Mouse (Mus musculus) forebrain, embryonic 16.5 days (tissue): Measurements from ENCODE around the gene Elk4. TPM values are rescaled to one million over a fixed set of nuclear protein-coding genes. Genes with fewer than 3 reads are reported as not detected.

Experiments
- ATAC-seq: fragments of 200-750 bp; cut with Nextera tagmentation; 2 replicates; pipeline ENCODE4 v1.8.0; 2017; ENCODE audit warnings: mild to moderate bottlenecking, moderate library complexity
- H3K27ac ChIP-seq: fragments of 300-500 bp; sonication (generic); 2 replicates; pipeline ENCODE4 v1.5.1; 2014; ENCODE audit warnings: low read length, control low read depth
- H3K27me3 ChIP-seq: fragments of 300-500 bp; sonication (generic); replicated peaks from 2 replicates; pipeline ENCODE4 v1.6.1; 2014; ENCODE audit warnings: low read length; ENCODE audit not compliant: control insufficient read depth, insufficient read depth
- H3K36me3 ChIP-seq: fragments of 300-500 bp; sonication (generic); 2 replicates; pipeline ENCODE4 v1.6.1; 2014; ENCODE audit not compliant: control insufficient read depth, insufficient read depth
- H3K4me1 ChIP-seq: fragments of 300-500 bp; sonication (generic); replicated peaks from 2 replicates; pipeline ENCODE4 v1.6.1; 2014; ENCODE audit warnings: low read length; ENCODE audit not compliant: control insufficient read depth, insufficient read depth
- H3K4me2 ChIP-seq: fragments of 300-500 bp; sonication (generic); 2 replicates; pipeline ENCODE4 v1.6.1; 2014; ENCODE audit warnings: mild to moderate bottlenecking, low read length, control low read depth
- H3K4me3 ChIP-seq: fragments of 300-500 bp; sonication (generic); replicated peaks from 2 replicates; pipeline ENCODE4 v1.5.1; 2014; ENCODE audit warnings: mild to moderate bottlenecking, low read length, control low read depth
- H3K9ac ChIP-seq: fragments of 300-500 bp; sonication (generic); replicated peaks from 2 replicates; pipeline ENCODE4 v1.6.1; 2014; ENCODE audit warnings: low read depth, low read length, control low read depth
- H3K9me3 ChIP-seq: fragments of 300-500 bp; sonication (generic); 2 replicates; pipeline ENCODE4 v1.6.1; 2016; ENCODE audit warnings: low read length; ENCODE audit not compliant: control insufficient read depth
- WGBS: fragments of 180-500 bp; shearing (Covaris S2); extraction: QIAGEN DNeasy Blood & Tissue Kit; methylation state at CpG from one replicate; pipeline ENCODE4 v1.1.7; 2014; 5-methylcytosine and 5-hydroxymethylcytosine counted together
- polyA plus RNA-seq: library from polyadenylated mRNA; unstranded; fragments of >200 nt; fragmentation: Nextera tagmentation; extraction: Ambion mirVana; gene quantifications from 2 replicates; pipeline ENCODE4 v1.2.1, GENCODE M21; 2015

Elk4 gene
- polyA plus RNA-seq, 1 experiment from 2014 or later = 12.5 TPM

GRCm38 (mm10) chr1:131968983-131969382 is 38.4 kb upstream of the Elk4 start:
- Histone ChIP-seq H3K9ac (no peak overlapping the region), H3K9me3 (no peaks in the 10 kb centered on the region), H3K4me3 (no peak overlapping the region), H3K27ac (no peak overlapping the region), H3K27me3 (no peaks in the 10 kb centered on the region), H3K36me3 (no peaks in the 10 kb centered on the region), H3K4me2 (no peak overlapping the region), H3K4me1 (peaks cover 21% of the 10 kb centered on the region)
- WGBS = 69% methylated on average over 6 of the region's 6 CpGs
- no peak for ATAC-seq

DNA sequence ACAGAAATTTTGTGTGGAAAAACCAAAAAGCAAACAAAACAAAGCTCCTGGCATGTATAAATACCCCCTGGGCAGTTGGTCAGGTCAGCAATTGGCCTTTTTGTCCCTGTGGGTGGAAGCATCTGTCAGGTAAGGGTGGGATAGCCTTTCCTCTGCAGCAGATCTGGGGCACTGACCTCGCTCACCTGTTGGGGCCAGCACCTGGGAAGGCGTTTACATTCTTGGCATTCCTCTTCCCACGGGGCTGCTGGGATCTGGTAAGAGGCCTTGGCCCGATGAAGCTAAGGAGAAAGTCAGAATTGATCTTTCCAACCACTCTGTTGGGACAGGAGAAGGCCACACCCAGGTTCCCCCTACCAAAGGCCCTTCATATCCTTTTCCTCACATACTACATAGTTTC is 37.6 kb upstream of the Elk4 start:
- no peaks in the 10 kb centered on the region for H3K27me3 ChIP-seq
- no peak for ATAC-seq
- no peak overlapping the region for H3K4me2 ChIP-seq
- H3K36me3 ChIP-seq = no peaks in the 10 kb centered on the region
- no peak overlapping the region for H3K9ac ChIP-seq
- peaks cover 20% of the 10 kb centered on the region for H3K4me1 ChIP-seq
- no peaks in the 10 kb centered on the region for H3K9me3 ChIP-seq
- WGBS = 47% methylated on average over 4 of the region's 4 CpGs
- H3K4me3 ChIP-seq = no peak overlapping the region
- no peak overlapping the region for H3K27ac ChIP-seq

DNA sequence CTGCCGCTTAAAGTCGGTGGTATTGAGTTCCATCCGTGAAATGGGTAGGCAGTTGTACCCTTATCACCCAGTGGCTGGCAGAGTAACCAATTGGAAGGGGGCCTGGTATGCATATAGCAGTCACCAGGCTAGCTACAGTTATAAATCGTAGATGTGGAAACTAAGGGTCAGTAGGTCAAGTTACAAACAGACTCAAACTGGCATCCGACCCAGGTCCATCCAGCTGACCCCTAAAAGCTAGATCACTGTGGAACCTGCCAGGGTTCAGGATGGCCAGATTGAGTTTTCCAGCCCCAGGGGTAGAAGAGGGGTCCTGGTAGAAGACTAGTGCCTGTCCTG is 37.1 kb upstream of the Elk4 start:
- no peak overlapping the region for H3K9ac ChIP-seq
- H3K36me3 ChIP-seq = no peaks in the 10 kb centered on the region
- no peaks in the 10 kb centered on the region for H3K27me3 ChIP-seq
- ATAC-seq = no peak
- H3K4me3 ChIP-seq = no peak overlapping the region
- no peak overlapping the region for H3K27ac ChIP-seq
- 42% methylated on average over 5 of the region's 5 CpGs for WGBS
- H3K4me1 ChIP-seq = peaks cover 20% of the 10 kb centered on the region
- no peaks in the 10 kb centered on the region for H3K9me3 ChIP-seq
- H3K4me2 ChIP-seq = no peak overlapping the region

DNA sequence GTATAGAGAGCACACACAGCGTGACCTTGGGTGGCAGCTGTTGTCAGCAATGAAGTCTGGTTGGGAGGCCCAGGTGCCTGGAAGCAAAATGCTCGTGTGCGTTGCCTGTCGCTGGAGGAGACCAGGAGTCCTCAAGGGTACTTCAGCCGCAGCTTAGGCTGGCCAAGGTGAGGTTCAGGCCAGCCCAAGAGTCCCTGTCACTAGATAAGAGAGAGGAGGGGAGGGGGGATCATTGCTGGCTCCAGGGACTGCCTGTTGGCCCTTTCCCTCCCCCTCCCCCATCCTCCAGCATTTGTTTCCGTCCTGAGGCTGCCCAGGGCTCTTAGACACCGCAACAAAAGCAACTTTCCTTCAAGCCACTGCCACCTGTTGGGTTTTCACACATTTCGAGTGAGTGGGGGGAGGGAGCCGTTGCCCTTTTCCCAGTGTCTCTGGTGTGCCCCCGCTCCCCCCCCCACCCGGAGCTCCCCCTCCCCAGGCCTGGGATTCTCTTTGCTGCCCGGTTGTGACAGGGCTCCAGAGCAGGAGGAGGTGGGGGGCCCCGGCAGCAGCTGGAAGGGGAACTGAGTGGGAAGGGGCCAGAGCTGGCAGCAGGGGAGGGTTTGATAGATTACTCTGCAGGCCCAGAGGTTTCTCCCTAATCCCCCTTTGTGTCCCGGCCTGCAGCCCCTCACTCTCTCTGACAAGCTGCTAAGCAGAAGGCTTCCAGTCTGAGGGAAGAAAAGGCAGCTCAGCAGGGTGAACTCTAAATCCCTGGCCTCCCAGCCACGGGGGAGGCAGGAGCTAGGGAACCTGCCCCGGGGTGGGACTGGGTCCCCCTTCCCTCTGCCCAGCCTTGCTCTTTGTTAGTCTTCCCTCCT is 36.5 kb upstream of the Elk4 start:
- Histone ChIP-seq H3K4me3 (no peak overlapping the region), H3K9ac (no peak overlapping the region), H3K9me3 (no peaks in the 10 kb centered on the region), H3K27me3 (no peaks in the 10 kb centered on the region), H3K4me1 (peaks cover 20% of the 10 kb centered on the region), H3K4me2 (no peak overlapping the region), H3K27ac (no peak overlapping the region; the same call in 1 of the 2 replicates), H3K36me3 (no peaks in the 10 kb centered on the region)
- 5% methylated on average over 15 of the region's 16 CpGs for WGBS
- ATAC-seq = peak; percentile 62

GRCm38 (mm10) chr1:131971771-131972497 is 35.5 kb upstream of the Elk4 start:
- Histone ChIP-seq H3K4me3 (no peak overlapping the region), H3K4me2 (no peak overlapping the region), H3K9ac (no peak overlapping the region), H3K4me1 (peaks cover 20% of the 10 kb centered on the region), H3K27me3 (no peaks in the 10 kb centered on the region), H3K27ac (no peak overlapping the region), H3K9me3 (no peaks in the 10 kb centered on the region), H3K36me3 (no peaks in the 10 kb centered on the region)
- ATAC-seq = peak; percentile 22; the same call in 1 of the 2 replicates
- WGBS = 9% methylated on average over 15 of the region's 15 CpGs

GRCm38 (mm10) chr1:131972498-131973334 is 34.7 kb upstream of the Elk4 start:
- Histone ChIP-seq H3K9me3 (no peaks in the 10 kb centered on the region), H3K4me2 (no peak overlapping the region), H3K27me3 (no peaks in the 10 kb centered on the region), H3K36me3 (no peaks in the 10 kb centered on the region), H3K4me1 (peaks cover 20% of the 10 kb centered on the region), H3K4me3 (no peak overlapping the region), H3K27ac (no peak overlapping the region), H3K9ac (no peak overlapping the region)
- WGBS = 25% methylated on average over 13 of the region's 13 CpGs
- ATAC-seq = no peak; the same call in 1 of the 2 replicates

DNA sequence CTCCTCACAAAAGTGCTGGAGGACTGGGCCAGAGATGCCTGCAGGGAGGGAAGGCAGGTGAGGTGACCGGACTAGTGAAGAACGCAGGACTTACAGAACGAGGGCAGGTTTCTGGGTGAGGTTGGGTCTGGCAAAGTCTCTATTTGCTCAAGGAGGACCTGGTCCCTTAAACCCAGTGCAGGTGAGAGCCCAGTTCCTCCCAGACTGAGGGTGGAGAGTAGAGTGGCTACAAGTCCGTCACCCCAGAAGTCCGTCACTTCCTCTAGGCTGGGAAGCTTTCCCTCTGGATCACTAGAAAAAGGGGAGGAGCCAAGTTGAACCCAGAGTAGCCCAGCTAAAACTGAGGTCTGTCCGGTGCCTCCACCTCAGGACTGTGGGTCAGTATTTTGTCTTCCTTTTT is 33.4 kb upstream of the Elk4 start:
- H3K9ac ChIP-seq = no peak overlapping the region
- no peaks in the 10 kb centered on the region for H3K27me3 ChIP-seq
- ATAC-seq = no peak
- no peaks in the 10 kb centered on the region for H3K36me3 ChIP-seq
- H3K4me2 ChIP-seq = no peak overlapping the region
- H3K9me3 ChIP-seq = no peaks in the 10 kb centered on the region
- peaks cover 20% of the 10 kb centered on the region for H3K4me1 ChIP-seq
- no peak overlapping the region for H3K27ac ChIP-seq
- WGBS = 78% methylated on average over 6 of the region's 6 CpGs
- H3K4me3 ChIP-seq = no peak overlapping the region

- Histone ChIP-seq H3K27me3 (no peaks in the 10 kb centered on the region), H3K9ac (no peak overlapping the region), H3K36me3 (no peaks in the 10 kb centered on the region), H3K4me3 (no peak overlapping the region), H3K9me3 (no peaks in the 10 kb centered on the region), H3K4me2 (no peak overlapping the region), H3K4me1 (peaks cover 6% of the 10 kb centered on the region; the same call in 1 of the 2 replicates), H3K27ac (no peak overlapping the region)
- ATAC-seq = no peak
- 85% methylated on average over 5 of the region's 5 CpGs for WGBS
Observed at GRCm38 (mm10) chr1:131976886-131977285, 30.5 kb upstream of the Elk4 start.

DNA sequence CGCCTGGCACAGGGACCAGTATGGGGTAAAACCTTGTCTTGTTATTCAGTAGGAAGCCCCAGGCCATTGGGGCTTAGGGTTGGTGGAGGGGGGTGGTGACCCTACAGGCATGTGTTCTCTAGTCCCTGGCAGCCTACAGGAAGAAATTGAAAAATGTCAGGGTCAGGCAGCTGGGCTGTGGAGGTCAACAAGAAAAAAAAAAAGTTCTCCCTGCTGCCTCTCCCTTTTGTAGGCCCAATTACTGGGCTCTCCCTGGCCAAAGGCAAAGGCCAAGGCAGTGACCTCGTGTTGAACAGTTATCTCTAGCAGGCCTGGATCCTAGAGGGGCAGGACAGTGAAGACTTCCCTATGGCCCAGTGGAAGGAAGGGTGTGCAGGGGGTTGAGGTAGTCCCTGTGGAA is 26.9 kb upstream of the Elk4 start:
- Histone ChIP-seq H3K27me3 (no peaks in the 10 kb centered on the region), H3K36me3 (no peaks in the 10 kb centered on the region), H3K9me3 (no peaks in the 10 kb centered on the region), H3K27ac (no peak overlapping the region), H3K4me3 (no peak overlapping the region), H3K4me2 (no peak overlapping the region), H3K9ac (no peak overlapping the region), H3K4me1 (no peaks in the 10 kb centered on the region)
- WGBS = 43% methylated on average over 2 of the region's 2 CpGs
- ATAC-seq = no peak
